Mouse (Mus musculus) spleen, adult 18-20 months (tissue): ENCODE data around the gene Git1.
A peak's percentile ranks its signal among the peaks of the same experiment; 100 is the strongest.

Source experiments
- DNase-seq, 2 experiments: peaks; one replicate each; pipeline ENCODE4 v3.0.0; 2022; ENCODE audit warnings: mixed read lengths in 2 of 2

The Git1 gene

DNA sequence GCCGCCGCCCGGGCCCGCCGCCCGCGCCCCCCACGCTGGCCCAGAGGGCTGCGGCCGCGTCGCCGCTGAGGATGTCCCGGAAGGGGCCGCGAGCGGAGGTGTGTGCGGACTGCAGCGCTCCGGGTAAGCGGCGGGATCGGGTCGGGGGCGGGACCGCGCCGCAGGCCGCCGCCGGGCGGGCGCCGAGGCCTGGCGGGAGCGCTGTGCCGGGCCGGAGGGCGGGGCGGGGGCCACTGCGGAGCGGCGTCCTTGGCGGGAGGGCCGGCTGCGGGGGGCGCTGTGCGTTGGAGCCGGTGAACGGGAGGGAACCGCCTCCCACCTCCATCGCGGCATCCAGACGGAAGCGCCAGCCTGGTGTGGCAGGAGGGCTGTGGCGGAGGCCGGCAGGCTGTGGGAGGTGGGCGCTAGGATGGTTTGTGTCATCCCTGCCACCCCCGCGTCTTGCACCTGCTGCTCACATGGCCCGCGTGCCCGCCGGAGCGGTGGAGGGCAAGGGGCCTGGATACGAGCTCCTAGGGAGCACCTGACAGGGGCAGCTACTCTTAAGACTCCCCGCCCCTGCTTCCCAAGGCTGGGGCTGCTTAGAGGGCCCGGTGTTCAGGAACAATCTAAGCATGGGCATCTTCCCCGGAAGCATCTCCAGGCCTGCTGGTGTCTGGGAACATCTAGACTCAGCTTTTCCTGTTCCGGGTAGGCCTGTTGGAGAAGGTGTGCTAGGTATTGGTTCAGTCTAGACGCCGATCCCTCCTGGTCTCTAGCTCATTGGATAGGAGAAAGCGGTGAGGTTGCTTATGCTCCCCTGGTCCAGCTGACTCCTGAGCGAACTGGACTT lies at the start of gene Git1:
Gene Git1 (plus strand): TSS at position 51 of the 832 bp plus-strand sequence.
- DNase-seq = peak; percentile 39 to 48

DNA sequence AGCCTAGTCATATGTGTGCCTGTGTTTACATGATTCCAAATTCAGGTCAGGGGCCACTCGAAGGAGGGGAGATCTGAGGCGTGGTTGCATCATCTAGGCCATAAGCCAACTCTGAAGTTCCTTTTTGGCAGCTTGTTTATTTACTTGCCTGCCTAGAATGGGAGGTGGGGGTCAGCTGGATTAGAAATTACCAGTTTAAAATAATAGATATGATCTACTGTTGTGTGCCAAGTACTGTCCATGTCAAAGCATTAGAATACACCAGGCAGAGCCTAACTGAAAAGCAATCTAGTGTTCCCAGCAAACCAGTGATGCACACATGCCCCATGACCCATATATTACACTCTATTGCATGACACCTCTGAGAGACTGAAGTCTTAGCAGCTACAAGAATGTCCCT lies 48.4 kb upstream of the Git1 start:
- DNase-seq = no peak

DNA sequence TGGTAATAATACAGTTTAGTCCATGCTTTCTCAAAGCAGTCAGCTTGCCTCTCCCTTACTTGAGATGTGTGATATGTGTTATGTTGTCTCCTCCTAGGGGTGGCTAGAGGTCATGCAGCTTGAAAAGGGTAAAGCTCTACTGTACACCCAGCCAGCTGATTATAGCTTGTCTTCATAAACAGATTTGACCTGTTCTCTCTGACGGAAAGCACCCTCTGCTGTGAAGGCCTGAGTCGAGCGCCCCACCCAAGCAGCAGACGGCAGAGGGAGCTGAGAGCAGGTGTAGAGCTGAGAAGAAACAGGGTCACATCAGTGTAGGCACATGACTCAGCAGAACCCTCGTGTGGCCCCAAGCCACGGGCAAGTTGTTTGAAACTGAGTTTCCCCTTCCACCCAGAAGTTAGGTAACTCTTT lies 46.7 kb upstream of the Git1 start:
- peak in 1 of 2 experiments; percentile 39 for DNase-seq

DNA sequence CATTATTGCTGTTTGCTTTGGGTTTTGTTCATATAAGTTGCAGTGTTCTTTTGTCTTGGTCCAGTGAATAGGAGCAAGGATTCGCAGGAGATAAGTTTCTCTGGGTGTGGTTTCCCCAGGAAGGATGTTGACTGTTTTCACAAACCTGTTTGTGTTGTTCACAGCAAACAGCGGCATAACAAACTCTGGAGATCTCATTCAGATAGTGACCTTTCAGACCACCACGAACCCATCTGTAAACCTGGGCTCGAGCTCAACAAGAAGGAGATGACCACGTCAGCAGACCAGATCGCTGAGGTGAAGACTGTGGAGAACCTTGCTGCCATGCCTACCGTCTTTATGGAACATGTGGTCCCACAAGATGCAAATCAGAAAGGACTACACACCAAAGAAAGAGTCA lies 44.1 kb upstream of the Git1 start:
- no peak for DNase-seq

DNA sequence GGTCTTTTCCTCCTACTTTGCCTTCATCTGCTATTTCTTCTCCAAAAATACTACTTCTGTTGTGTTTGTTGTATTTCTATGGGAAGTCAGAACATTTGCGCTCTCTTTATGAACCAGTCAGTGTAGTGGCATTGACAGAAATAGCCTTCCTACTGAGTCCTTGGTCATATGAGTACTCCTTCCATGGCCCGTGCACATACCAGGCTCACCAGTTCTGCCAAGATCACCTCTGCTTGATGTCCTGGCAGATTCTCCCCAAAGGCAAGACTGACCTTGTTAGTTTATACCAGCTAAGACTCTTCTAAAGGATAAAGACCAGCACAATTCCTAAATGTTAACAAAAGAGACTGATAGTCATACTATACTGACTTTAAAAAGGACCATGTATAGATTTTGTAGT lies 41.7 kb upstream of the Git1 start:
- DNase-seq = no peak

DNA sequence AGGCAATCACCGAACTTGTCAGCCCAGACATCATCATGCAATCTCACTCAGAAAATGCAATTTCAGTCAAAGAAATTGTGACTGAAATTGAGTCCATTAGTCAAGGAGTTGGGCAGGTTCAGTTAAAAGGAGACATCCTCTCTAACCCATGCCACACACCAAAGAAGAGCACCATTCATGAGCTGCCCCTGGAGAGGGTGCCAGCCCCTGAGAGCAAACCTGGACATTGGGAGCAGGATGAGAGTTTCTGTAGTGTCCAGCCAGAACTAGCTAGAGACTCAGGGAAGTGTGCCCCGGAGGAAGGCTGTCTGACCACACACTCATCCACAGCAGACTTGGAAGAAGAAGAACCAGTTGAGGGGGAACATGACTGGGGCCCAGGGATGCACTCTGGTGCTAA lies 40.0 kb upstream of the Git1 start:
- DNase-seq = no peak

DNA sequence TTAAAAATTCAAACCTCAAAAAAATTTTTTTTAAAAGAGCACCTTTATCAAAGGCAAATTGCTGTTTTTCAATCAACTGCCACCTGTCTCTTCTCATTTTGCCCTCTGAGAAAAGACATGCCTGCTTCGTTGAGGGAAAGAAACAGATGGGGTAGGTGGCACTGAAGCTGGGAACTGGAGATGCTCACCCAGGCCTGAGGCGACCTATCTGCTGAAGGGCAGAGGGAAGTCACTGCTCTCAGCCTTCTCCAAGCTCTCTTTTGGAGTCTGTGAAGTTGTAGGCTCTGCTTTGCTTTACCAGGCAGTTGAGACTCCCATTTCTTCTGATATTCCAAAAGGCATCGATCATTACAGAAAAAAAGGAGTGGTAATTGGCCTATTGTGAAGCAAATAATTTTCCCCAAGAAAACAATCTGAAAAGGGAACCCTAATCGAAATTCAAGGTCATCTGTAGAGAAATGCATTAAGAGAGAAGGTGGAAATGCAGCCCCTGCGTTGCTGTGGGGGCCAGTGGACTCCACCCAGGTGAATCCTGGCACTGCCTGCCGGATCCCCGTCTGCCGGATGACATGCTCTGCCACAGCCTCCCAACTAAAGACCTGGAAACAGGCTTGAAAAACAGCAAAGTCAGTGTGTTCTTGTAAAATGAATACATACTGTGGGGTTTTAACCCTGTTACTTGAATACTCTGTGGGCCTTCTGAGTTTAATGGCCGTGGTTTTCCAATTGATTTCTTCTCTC lies 37.4 kb upstream of the Git1 start:
- DNase-seq = no peak

DNA sequence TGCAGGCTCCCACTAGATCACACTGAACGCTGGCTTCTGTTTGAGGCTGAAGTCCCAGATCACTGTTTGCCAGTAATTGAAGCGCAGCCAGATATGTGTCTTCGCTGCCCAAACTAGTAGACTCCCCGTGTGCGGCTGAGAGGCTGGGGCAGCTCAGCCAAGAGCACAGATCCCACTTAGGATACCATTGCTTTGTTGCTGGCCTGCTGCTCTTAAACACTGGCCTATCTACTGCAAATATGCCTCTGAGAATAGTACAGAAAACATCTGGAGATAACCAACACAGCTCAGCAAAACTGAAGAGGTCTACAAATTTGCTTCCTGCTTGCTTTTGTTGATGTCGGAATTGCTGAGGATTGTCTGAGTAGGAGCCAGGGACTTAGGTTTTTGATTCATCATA lies 36.5 kb upstream of the Git1 start:
- DNase-seq = no peak

DNA sequence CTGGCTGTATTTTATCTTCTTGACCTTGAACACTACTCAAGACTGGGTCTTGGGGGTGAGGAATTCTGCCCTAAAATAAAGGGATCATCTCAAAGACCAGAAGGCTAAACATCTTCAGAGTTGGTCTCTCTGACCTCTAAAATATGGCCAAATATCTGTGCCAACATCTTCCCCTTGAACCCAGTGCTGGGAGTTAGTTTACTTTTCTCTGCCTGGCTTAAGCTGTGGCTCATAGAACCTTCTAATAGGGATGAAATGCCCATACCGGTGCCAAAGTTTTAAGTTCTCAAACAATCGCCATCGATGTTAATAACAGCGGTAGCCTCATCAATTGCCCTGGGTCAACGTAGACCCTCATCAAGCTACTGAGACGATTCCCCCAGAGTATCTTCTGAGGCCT lies 31.5 kb upstream of the Git1 start:
- no peak for DNase-seq

DNA sequence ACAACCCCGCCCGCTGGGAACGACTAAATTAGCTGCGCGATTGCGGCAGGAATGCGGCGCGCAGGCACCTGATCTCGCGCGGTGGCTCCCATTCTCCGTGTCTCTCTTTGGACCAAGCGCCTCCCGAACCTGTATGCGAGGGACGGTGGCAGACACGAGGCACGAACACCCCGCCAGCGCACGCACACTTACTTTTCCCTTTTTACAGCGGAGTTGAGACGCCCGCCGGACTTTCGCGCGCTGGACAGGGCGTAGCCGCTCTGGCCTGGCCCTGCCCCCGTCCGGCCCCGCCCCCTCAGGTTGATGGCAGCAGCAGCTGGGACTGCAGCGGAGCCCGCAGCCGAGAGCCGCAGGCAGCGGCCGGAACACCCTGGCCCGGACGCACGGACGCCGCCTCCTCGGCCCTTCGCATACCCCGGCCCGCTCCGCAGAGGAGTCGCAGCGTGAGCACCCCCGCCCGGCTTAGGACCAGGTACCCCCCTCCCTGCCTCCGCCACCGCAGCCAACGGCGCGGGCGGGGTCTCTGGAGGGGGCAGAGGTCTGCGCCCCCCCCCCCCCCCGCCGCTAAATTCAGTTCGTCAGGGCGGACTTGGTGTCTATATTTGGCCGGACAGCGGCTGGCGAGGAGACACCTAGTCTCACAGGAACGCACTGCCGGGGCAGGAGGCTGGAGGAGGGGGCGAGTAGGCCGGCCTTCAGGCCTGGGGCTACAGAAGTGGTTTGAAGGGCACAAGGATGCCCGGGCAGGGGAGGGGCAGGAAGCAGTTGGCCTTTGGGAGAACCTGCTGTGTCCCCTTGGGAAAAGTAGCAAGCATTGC lies 30.9 kb upstream of the Git1 start, which contains the start of gene Coro6:
Gene Coro6 (plus strand): TSS at position 129 of the 818 bp plus-strand sequence.
- peak; percentile 46 to 58 for DNase-seq

DNA sequence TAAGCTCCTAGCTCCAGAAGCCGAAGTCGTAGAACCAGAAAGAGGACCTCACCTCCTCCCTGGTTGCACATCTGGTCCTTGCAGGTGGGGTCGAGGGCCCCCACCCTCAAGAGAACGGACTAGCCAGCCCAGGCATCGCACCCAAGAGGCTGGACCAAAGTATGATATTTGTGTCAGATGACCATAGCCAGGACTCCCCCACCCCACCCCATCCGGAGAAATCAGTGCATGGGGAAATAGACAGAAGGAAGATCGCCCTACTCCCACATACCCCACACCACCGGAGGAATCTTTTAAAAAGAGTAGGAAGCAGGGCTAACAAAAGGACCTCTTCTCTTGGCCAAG lies 30.3 kb upstream of the Git1 start:
- DNase-seq = no peak

DNA sequence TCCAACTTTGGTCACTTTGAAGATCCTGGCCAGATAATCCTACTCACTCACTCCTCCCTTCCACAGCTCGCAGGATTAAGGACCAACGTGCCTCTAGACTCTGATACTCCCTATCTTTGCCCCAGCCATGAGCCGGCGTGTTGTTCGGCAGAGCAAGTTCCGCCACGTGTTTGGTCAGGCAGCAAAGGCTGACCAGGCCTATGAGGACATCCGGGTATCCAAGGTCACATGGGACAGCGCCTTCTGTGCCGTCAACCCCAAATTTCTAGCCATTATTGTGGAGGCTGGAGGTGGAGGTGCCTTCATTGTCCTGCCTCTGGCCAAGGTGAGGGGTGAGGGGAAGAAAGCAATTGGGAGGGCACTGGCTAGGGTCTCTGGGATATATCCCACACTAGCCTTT lies 29.6 kb upstream of the Git1 start:
- no peak for DNase-seq

DNA sequence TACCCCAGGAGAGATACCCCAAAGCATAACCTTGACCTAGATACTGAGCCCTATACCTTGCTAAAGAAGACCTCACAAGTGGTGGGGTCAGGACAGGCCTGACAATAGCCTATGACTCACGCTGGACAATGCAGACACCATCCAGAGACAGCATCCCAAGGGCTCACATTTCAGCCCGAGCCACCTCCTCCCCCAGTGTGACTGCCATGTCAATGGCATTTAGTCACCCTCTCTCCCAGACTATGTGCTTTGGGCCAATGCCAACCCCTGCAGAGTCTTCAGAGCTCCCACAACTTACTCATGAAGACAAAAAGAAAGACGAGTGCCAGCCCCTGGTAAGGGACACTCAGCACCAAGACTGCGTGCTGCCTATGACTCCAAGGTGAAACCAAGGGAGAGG lies 28.7 kb upstream of the Git1 start:
- DNase-seq = no peak

DNA sequence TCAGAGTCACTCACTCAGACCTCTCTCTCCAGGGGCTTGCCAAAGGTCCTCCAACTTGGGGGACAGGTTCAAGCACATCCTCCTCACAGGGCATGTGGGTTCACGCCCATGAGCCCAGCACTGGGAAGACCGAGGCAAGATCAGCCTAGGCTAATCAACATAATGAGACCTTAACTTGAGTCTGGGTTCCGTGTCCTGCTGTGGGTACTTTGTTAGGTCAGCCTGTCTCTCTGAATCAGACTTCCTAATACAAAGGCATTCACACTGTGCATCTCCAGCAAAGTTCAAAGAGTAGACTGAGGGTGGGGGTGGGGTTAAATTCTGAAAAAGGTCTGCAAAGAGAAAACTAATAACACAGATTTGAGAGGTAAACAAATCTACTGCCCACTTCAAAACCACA lies 28.3 kb upstream of the Git1 start:
- DNase-seq = no peak

DNA sequence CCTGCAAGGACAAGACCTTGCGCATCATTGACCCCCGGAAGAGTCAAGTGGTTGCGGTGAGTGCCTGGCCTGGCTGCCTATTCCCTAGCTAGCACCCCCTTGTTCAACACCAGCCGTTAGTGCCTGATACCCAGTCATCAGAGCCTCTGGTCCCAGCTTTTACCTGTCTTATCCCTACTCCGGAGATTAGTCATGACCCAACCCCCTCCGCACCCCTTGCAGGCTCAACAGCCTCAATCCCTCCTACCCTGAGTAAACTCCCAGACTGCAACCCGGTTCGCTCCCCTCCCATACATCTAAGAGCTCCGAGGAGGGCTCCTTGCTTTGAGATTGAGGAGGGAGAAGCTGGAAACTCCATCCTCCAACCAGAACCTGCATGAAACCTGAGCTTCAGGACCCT lies 26.8 kb upstream of the Git1 start:
- no peak for DNase-seq

DNA sequence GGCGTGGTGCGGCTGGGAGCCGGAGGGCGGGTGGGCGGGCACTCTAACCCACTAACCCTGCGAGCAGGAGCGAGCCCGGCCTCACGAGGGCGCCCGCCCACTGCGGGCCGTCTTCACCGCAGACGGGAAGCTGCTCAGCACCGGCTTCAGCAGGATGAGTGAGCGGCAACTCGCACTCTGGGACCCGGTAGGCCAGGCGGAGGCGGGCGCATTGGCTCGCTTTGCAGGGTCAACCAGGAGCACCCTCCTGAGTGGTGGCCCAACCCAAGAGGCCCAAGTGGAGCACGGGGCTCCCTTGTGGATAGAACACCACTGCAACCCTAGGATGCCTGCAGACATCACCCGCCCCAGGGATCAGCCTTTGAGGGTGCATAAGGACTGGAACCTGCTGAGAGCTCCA lies 26.2 kb upstream of the Git1 start:
- DNase-seq = peak; percentile 65 to 81

DNA sequence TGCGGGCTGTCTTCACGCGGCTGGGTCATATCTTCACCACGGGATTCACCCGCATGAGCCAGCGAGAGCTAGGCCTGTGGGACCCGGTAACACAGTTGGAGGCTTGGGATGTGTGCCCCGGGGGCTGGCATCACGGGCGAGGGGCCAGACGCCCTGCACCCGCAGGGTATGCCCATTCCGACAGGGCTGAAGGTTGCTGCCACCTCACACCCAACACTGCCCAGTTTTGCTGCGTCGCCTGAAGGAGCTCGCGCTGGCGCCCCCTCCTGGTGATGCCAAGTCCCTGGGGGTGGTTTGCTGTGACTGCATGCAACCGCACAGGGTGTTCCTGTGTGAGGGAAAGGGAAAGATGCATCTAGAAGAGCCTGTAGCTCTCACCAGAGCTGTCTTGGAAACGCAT lies 25.6 kb upstream of the Git1 start:
- DNase-seq = peak; percentile 56 to 83

DNA sequence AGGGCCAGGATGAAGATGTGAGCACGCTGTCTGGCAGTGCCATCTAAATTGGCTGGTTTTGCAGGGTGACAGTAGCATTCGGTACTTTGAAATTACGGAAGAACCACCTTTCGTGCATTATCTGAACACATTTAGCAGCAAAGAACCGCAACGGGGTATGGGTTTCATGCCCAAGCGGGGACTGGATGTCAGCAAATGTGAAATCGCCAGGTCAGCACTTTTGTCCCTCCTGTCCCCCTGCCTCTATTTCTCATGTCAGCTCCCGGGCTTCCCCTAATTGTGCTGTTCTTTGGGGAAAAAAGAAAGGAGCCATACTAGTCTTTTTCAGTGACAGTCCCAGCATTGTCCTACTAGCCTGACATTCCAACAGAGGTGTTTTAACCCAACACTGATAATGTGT lies 25.0 kb upstream of the Git1 start:
- DNase-seq = no peak

DNA sequence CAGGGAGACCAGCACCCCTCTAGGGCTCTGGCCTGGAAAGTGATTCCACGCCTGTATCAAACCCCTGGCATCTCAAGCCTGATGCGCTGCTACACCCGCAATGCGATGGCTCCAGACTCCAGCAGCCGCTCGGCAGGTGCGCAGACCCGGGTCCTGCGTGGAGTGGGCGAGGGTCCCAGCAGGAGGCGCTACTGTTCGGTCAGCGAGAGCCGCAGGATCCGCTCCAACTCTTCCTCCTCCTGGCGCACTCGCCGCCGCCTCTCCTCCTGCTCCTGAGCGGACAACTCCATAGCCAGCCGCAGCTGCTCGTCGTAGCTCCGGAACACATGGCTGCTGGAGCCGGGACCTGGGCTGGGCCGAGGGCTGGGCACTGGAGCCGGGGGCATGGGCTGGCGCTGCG lies 22.0 kb upstream of the Git1 start:
- no peak for DNase-seq

DNA sequence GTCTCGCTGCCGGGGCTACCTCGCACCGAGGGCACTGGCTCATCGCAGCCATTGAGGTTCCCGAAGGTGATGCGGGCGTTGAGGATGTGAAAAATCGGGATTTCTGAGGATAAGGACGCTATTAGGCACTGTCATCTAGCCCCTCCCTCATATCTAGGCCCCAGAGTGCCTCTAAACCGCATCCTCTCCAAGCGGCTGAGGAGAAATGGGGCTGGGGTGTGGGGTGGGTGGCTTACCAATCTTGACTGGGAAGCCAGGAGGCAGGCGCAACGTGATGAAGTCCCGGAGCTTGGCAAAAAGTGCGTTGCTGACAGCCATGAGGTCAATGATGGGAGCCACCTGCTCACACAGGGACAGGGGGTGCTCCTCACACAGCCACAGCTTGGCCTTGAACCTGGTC lies 20.6 kb upstream of the Git1 start:
- DNase-seq = no peak

DNA sequence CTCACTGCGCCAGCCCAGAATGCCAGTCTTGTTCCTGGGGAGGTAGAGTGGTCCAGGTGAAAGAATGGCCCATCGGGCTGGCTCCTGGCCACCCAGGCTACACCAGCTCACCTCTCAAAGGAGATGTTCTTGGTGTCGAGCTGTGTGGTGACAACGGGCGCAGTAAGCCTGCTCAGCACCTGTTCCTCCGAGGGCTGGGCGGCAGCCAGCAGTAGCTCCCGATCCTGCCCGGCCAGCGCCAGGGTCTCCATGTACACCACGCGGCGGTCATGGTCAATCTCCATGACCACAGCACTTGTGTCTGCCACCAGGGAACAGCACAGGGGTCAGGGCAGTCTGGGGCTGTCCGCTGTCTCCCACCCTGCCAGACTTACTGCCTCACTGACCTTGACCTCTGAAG lies 17.1 kb upstream of the Git1 start:
- no peak for DNase-seq

DNA sequence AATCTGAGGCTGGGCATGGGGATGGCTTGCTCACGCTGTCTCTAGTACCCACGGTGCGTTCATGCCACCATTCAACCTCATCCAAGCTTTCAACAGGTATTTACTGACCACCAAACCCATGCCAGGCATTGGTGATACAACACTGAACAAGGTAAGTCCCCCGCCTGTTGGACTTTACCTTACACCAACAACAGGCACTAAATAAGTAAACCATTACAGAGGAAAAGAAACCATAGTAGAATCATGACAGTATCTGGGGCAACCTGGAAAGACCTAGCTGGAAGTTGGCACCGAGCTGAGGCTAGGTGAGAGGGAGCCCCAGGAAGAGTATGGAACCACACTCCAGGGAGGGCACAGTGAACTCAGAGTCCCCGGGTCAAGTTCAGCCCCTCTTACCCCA lies 16.5 kb upstream of the Git1 start:
- no peak for DNase-seq

DNA sequence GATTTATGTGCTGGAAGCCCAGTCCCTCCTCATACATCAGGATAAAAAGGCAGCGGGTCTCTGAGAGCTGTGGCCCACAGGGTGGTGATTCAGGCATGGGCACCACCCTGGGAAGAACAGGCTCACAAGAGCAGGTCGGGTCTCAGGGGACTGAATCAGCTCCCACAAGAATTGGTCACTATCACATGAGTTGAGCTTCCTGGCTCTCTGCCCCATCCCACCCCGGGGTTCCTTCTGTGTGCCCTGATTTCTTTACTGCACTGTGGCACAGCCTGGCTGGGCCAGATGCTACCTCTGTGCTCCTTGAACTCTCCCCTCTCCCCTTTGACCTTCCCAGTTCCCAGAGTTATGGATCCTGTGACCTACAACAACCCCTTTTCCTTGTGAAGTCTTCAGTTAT lies 10.3 kb upstream of the Git1 start:
- no peak for DNase-seq
